Mouse (Mus musculus): ENCODE results near the gene Elmod1. TPM values are rescaled to one million over a fixed set of nuclear protein-coding genes. Genes with fewer than 3 reads are reported as not detected.

Elmod1 gene
- 44.8 and 56.1 TPM in 2 replicates for polyA plus RNA-seq (2012; rRNA removed)

DNA sequence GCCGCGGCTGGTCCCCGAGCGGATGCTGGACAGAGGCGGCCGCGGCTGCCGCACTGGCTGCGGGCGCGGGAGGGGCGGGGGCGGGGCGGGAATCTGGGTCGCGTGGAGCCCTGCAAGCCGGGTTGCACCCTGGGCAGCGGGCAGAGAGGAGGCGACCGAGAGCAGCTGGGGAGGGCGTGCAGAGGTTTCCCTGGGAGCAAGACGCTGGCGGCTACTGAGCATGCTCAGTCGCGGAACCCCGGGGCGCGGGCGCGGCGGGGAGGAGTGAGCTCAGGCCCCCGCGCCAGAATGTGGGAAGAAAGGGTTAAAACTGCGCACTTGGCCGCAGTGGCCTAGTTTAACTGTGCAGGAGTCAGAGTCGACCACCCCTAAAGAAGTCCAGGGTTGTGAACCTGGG lies at the start of gene Elmod1:
Gene Elmod1, minus strand, starts transcription at position 180 of the 397 bp plus-strand sequence.

Other genes with a start within 250 kb of the Elmod1 start
- 8.3 and 9.0 TPM in 2 replicates for gene Slc35f2, start 203.8 kb downstream of the Elmod1 start, polyA plus RNA-seq (2012; rRNA removed)
- gene Sln, start 125.1 kb downstream of the Elmod1 start, polyA plus RNA-seq (2012; rRNA removed), result 0.45 and 6.1 TPM in 2 replicates
- gene Tnfaip8l3, start 93.1 kb upstream of the Elmod1 start, polyA plus RNA-seq (2012; rRNA removed), result 0.36 and 0.41 TPM in 2 replicates